Mouse (Mus musculus) cerebellum, adult 2 months (tissue): ENCODE measurements around the gene Phf12.

Experiments
- CTCF ChIP-seq: fragments of 200-500 bp; IDR thresholded peaks from 2 replicates; pipeline ENCODE4 v1.5.1; 2011; ENCODE audit warnings: low read depth, mild to moderate bottlenecking, control low read depth, low read length, moderate library complexity, borderline replicate concordance; ENCODE audit not compliant: insufficient read depth
- POLR2A ChIP-seq: fragments of 200-500 bp; IDR thresholded peaks from 2 replicates; pipeline ENCODE4 v1.6.1; 2011; ENCODE audit warnings: low read length, control low read depth, borderline replicate concordance; ENCODE audit not compliant: insufficient read depth

GRCm38 (mm10) chr11:78037831-78038752, 55.5 kb downstream of the Phf12 start, which contains the start of gene Flot2:
- TF ChIP-seq CTCF (no peak), POLR2A (no peak)
